Mouse (Mus musculus) liver, postnatal 0 days (tissue): ENCODE measurements around the gene Vash2.

ENCODE experiments used
- CTCF ChIP-seq: sonication (generic); IDR thresholded peaks from 2 replicates; pipeline ENCODE4 v1.5.1; 2016; ENCODE audit warnings: antibody characterized with exemption, low read depth
- EP300 ChIP-seq: IDR thresholded peaks from 2 replicates; pipeline ENCODE4 v1.6.1; 2016; ENCODE audit warnings: antibody characterized with exemption, low read depth, mild to moderate bottlenecking

- TF ChIP-seq EP300 = no peak
- TF ChIP-seq CTCF = no peak
Observed at GRCm38 (mm10) chr1:190904136-190904535, 75.0 kb downstream of the Vash2 start.
